Mouse (Mus musculus): ENCODE measurements around the gene Klc1.
"Not testable (repeated sequence)": the region's sequence is repeated elsewhere in the genome, so short reads cannot be mapped to it uniquely, and the experiment has no call there.

Gene Klc1

DNA sequence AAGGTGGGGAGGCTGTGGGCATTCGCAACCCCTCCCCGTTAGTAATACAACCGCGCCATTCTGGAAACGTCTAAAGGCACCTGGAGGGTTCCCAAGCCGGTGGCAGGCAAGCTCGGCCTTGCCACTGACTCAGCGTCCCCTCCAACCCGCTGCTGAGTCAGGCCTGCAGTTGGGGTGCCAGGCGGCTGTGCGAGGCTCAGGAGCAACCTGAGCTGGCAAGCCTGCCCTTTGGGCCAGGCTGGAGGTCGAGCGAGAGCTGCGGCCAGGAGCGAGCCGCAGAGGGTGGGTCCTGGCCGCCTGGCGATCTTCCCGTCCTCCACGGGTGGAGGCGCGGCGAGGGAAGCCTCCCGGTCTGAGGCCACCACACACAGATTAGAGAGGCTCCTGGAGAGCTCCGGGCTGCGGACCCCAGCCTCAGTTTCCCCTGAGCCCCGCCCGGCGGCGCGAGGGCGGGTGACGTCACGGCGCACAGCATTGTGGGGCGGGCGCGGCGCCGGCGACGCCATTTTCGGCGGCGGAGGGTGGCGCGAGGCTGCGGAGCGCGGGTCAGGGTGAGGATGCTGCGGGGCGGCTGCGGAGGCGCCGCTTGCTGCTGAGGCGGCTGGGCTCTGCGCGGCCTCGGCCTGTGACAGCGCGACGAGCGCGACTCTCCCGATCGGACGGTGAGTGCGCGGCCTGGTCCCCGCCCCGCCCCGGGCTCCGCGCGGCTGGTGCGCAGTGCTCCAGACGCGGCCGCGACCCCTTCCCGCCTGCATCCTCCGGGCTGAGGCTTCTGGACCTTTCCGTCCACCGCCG is at the start of gene Klc1:
Gene Klc1, plus strand, starts transcription at position 469 of the 795 bp plus-strand sequence.
- DNase-seq = peak; percentile 67 to 68

DNA sequence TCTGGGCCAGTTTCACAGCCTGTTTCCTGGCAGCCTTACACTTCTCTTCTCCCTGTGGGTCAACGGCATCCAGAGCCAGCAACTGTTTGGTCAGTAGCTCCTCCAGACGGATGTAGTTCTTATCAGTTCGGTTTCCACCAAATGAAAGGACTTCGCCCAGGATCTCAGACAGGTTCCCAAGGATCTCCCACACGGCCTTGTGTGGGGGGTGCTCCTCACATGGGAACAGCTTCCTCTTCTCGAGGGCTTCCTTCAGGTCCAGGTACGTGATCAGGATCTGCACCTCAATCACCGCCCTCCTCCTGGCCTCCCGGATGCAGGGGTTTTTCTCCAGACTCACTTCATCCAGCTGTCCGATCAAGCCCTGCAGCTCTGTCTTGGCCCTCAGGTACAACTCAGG is 48.6 kb upstream of the Klc1 start:
- no peak for DNase-seq

DNA sequence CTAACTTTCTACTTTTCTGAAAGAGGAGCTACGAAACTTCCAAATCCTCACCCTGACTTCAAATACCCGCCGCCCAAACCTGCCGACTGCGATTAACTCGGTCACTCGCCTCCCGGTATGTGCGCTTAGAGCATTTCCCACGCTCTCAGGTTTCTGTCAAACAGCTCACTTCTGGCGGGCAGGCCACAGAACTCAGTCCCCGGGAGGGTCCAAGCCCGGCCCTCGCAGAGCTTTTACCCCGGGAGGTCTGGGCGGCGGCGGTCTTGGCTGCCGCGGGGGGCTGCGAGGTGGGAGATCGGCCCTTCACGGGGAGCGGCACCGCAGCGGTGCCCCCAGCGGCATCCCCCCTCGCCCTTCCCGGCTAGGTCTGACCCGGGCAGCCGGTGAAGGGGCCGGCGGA is 46.2 kb upstream of the Klc1 start:
- DNase-seq = no peak

DNA sequence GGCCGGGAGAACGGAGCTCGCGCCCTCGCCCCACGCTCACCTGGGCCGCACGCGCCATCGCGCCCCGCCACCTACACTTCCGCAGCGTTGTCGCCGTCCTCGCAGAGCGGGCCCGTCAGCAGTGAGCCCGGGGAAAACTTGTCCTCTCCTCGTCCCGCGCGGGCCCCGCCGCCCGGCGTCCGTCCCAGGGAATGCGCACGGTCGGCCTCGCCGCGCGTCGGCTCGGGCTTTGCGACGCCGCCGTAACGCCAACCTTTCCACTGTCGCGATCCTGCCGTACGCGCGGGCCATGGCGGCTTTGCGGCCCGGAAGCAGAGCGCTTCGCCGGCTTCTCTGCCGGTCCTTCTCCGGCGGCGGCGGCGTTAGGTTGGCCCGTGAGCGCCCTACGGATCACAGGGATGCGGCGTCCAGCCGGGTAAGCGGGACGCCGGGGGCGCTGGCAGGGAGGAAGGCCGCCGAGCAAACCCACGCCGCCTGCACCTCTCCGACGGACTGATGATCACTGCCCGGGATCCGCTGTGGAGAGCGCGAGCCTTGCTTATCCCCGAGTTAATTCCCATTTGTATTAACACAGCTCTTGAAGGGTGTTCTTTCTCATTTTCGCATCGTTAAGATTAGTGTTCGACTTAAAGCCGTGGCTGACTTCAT is 45.5 kb upstream of the Klc1 start, which contains the start of the genes Bag5 and Apopt1:
Gene Bag5, minus strand, starts transcription at position 254 of the 648 bp plus-strand sequence.
Gene Apopt1, plus strand, starts transcription at position 258 of the 648 bp plus-strand sequence.
- peak; percentile 90 to 92 for DNase-seq

DNA sequence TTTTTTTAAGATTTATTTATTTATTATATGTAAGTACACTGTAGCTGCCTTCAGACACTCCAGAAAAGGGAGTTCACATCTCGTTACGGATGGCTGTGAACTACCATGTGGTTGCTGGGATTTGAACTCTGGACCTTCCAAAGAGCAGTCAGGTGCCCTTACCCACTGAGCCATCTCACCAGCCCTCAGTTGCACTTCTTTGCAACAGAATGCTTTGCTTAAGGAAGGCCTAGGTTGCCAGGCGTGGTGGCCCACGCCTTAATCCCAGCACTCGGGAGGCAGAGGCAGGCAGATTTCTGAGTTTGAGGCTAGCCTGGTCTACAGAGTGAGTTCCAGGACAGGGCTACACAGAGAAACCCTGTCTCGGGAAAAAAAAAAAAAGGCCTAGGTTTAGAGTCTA is 44.8 kb upstream of the Klc1 start:
- not testable (repeated sequence) for DNase-seq

DNA sequence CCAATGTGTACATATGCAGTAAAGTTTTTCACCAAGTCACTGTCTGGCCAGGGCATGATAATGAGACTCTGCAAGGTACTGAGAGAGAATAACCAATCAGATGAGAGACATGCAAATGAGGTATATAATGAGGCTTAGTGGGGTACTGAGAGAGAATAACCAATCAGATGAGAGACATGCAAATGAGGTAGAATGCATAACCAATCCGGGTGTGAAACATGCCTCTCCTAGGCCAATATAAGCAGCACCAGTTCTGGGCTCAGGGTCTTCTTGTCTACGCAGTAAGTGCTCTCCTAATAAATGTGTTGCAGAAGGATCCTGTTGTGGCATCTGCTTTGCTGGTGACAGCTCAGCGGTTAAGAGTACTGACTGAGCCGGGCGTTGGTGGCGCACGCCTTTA is 42.1 kb upstream of the Klc1 start:
- DNase-seq = no peak

DNA sequence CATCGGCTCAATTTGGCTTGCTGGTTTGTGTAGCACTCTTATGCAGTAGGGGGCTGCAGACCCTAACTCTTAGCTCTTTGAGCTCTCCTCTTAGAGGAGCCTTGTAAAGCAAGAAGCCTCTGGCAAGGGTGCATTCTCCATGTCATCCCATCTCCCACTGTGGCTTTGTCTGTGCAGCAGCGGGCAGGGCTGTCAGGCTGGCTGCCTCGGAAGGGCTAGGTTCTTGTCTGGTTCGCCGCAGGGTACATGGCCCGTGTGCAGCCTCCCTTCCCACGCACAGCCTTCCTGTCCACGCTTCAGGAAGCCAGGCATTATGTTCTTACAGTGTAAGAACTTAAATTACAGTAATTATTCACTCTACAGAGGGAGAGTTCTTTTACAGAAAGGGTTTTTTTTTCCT is 40.0 kb upstream of the Klc1 start:
- DNase-seq = no peak

DNA sequence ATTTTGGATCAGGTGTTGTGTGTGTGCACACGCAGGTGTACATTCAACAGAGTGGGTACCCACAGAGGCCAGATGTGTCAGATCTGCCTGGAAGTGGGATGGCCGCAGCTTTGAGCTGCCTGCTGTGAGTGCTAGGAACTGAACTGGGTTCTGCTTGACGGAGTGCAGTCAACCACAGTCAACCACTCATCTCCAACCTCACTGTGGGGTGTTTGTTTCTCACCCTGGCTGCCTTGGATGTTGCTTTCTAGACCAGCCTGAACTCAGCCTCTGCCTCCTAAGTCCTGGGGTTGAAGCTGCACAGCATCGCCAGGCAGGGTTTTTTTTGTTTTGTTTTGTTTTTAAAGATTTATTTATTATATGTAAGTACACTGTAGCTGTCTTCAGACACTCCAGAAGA is 38.4 kb upstream of the Klc1 start:
- DNase-seq = no peak

DNA sequence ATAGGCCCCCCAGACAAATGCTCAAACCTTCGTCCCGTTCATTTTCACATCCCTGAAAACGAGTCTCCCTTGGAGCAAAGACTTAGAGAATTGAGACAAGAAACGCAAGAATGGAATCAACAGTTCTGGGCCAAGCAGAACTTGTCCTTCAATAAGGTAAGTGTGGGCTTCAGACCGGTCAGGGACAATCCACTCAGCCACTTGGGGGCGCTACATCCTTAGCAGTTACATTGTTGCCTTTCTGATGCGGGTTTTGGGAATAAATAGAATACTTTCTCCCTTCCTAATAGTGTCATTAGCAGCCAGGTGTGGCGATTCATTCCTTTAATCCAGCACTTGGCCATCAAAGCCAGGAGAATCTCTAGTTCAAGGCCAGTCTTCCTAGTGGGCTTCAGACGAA is 36.0 kb upstream of the Klc1 start:
- no peak for DNase-seq

DNA sequence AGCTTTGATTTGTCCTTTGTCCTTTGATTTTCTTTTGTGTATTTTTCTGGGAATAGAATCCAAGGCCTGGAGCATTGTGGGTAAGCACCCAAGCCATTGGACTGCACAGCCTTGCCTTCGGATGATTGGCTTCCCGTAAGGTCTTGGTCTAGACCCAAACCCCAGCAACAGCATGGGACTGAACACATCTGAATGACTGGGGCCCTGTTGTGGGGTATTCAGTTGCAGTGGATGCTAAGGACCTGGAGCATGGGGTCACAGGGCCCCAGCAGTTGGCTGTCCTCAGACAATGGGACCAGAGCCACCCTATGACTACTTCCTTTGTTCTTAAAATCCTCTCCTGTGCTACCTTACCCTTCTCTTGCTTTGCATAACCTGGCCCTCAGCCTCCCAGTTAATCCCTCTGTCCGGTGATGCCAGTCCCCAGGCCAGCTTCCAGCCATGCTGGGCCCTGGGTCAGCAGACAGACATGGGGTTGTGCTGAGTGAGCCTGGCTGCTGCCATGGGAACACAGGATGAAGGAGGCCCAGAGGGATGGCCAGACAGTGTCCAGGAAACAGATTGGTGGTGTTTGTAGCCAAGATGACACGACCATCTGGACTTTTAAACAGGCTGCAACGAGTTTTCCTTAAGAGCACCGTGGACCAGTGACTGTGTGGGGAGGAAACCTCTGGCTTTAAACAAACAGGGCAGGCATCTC is 33.9 kb upstream of the Klc1 start:
- no peak for DNase-seq

DNA sequence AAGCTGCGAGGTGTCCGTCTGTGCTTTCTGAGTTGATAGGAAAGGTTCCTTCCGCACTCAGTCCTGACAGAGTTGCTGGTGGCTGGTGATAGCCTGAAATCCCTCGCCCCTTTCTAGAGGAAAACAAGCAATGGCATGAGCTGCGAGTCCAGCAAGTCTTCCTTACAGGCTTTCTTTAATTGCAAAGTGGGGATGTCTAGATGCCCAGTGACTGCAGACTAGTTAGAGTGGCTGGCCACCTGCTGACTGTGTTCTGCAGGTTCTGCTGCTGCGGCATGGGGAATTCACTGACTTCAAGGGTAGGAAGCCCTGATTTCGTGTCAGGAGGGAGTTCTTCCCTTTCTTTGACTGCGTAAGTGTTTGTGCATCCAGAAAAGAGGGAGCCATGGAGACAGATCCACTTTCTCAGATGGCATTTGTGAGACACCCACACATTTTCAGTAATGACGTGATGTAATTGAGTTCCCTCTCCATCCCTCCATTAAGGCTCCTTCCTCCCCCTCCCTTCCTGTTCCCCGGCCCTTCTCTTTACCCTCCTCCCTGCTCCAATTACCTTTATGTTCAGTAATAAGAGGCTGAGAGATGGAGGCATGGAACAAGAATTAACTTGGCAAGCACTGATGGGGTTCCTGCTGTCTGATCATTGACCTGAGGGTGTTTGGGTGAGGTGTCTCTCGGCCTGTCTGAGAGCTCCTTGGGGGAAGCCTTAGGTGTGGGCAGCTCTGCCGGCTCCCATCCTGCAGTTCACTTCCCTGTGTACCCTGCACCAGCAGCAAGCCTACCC is 33.1 kb upstream of the Klc1 start:
- DNase-seq = no peak

DNA sequence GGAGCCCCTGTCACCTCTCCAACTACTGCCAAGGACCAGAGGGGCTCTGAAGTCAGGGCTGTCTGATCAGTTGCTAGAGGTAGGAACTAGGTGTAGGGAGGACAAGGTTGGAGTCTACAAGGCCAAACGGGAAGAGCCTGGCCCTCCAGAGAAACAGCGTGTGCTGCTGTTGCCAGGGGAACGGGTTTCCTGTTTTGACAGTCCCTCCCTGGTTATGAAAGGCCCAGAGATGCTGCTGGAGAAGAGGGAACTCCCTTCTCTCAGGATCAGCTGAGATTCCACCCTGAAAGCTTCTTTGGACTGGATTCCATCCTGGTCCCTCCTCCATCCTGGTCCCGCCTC is 32.6 kb upstream of the Klc1 start:
- peak; percentile 64 for DNase-seq

DNA sequence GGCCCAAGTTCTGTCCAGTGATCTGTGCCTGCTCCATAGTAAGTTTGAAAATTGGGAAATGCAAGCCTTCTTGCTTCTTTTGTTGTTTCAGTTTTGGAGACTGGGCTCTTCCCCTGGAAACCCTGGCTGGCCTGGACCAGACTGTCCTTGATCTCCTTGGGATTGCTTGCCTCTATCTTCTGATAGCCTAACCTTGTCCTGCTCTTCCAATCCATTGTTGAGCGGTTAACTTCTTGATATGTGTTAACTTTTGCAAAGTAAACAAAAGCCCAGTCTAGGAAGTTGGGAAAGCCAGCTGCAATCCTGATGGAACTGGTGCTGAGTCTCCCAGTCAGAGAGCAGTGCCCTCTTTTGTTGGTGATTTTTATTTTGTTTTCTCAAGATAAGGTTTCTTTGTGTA is 30.7 kb upstream of the Klc1 start:
- DNase-seq = no peak

DNA sequence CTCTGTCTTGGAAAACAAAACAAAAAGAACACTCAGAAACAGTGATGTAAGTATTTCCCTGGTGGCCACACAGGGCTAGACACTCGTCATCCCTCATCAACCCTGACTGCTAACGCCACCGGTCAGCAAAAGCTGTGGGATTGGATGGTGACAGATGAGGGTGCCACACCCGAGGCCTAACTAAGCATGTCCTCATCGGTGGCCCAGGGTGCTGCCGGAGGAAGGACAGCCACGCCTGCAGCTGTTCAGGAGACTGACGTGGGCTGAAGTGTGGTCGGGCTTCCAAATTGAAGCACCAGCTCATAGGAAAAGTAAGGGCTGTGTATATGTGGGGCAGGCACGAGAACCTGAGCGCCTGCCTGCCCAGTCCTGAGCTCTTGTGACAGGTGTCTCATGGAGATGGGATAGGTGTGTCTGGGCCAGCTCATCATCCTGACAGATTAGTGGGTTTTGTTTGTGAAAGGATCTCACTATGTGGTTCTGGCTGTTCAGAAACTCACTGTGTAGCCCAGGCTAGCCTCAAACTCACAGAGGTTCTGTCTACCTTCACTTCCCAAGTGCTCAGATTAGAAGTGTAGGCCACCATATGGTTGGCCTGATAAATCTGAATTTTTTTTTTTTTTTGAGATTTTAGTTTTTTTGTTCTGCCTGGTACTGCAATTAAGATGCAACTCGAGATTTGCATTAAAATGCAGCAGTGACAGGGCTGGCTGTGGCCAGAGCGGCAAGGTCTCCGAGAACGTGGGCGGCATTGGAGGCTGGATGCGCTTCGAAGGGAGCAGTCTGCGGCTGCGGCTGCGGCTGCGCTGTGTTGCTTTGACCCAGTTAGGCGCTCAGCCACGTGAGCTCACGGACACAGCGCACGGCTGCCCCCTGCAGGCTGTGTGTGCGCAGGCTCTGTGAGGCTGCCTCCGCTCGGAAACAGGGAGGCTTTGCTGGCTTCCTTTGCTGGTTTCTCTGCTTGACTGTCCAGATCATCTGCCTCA is 26.5 kb upstream of the Klc1 start:
- peak; percentile 81 to 85 for DNase-seq

DNA sequence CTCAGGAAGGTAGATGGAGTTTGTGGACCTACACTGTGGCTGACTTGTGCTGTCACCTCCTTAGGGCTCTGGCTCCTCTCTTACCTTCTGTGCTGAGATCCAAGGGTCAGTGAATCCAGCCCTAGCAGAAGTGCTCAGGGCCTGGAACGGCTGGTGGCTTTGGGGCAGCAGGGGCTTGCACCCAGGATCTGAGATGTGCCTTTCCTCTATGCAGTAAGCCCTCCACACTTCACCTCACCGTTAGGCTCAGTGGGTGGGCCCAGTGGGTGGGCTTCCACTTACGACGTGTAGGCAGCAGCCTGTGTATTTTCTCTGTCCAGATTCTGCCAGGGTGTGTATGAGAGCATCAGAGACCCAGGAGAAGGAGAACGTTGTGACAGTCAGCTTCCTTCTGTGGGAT is 25.7 kb upstream of the Klc1 start:
- DNase-seq = no peak

DNA sequence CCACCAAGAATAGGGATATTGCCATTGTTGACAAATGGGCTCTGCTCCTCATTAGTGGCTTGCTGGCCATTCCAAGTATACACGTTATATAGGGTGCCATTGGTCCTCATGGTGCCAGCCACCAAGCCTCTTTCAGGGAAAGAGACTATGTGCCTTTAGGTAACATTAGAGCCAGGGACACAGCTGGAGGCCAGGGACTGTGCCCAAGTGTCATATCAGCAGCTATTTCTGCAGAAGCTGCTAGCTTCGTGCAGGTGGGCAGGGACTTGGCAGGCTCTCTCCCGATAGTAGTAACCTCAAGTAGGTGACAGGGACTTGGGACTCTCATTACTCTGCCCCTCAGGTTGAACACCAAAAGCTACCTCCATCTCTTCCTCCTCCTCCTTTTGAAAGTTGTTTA is 23.7 kb upstream of the Klc1 start:
- no peak for DNase-seq

DNA sequence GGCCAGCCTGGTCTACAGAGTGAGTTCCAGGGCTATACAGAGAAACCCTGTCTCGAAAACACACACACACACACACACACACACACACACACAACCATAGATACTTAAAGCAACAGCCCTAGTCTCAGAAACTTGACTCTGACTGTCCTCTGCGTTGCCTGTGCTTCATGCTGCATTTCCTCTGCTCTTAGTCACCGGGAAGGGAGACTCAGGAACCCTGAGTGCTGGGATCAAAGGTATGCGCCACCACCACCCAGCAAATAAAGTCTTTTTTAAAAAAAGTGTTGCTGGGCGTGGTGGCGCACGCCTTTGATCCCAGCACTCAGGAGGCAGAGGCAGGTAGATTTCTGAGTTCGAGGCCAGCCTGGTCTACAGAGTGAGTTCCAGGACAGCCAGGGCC is 22.0 kb upstream of the Klc1 start:
- DNase-seq = not testable (repeated sequence)

DNA sequence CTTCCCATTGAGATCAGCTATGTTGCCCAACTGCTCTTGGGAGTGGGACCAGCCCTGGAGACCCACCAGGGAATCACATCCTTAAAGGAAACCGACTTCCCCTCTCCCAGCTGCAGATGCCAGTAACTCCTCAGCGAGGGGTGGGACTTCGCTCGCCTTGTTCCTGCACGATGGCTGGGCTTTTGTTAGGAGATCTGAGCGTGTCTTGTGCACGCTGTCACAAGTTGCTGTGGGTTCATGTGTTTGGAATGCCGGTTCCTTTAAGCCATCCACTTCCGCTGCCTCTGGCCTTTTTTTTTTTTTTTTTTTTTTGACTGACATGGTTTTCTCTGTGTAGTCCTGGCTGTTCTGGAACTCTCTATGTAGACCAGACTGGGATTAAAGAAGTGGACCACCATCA is 21.3 kb upstream of the Klc1 start:
- DNase-seq = no peak

DNA sequence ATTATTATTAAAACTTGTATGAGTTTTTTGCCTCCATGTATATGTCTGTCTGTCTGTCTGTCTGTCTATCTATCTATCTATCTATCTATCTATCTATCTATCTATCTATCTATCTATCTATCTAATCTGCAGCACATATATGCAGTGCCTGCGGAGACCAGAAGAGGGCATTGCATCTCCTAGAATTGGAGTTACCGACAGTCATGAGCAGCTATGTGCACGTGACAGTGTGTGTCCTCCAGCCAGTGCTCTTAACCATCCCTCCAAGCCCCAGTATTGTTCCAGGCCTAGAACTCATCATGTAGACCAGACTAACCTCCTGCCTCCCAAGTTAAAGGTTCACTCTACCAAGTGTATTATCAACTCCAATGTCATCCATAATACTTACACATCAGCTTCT is 19.9 kb upstream of the Klc1 start:
- peak; percentile 57 to 66 for DNase-seq

DNA sequence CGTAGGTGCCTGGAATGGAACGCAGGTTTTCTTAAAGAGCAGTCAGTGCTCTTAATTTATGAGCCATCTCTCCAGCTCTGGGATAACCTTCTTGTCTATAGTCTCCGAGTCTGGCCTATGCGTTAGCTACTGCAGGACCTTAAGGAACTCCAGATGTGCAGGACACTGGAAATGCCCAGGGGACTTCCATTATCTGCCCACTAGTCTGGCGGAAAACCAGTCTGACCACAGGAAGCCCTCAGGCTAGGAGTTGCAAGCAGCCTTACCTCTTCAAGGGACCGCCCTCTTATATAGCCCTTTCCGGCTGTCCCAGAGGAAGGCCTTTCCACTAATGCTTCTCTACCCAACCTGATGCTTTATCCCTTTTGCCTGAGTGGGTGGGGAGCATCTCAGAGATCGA is 17.3 kb upstream of the Klc1 start:
- no peak for DNase-seq

DNA sequence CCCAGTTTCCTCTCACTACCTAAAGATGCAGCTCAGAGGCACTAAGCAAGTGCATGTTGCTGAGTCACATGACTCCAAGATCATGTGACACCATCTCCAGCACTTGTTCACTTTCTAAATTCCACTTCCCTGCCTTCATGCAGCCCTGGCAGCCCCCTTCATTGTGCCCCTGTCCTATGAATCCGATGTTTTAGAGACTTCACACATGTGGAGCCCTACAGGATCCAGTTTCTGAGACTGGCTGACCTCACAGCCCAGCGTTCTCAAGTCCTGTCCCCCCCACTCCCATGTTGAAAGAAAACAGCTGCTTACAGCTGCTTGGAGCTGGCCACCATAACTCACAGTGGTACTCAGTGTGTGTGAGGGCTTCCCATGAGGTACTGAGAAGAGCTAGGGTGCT is 15.2 kb upstream of the Klc1 start:
- peak in 1 of 2 experiments; percentile 34 for DNase-seq

DNA sequence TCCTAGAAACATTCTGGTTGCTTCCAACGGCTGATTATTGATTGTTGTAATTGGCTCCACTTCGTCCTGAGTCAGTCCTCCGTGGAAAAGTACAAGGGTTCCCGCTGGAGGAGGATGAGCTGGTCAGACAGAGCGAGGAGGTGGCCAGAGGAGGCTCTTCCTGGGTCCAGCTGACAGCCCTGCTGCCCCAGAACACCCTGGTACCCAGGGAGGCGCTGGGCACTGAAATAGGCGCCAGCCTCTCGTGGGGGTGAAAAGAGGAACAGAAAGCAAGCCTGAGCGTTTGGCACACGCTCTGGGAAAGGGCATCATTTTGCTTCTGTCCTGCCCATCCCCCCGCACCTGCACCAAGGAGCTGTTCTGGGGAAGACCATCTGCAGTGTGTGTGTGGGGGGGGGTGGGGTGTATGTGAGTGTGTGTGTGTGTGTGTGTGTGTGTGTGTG is 14.6 kb upstream of the Klc1 start:
- DNase-seq = peak; percentile 41 to 48

All from lung, adult 18-20 months (tissue).